Mouse (Mus musculus) monocyte, adult 5-6 weeks (primary cell): ENCODE measurements around the gene Fpr3. TPM values are rescaled to one million over a fixed set of nuclear protein-coding genes. Genes with fewer than 3 reads are reported as not detected.
"Not testable (repeated sequence)": the region's sequence is repeated elsewhere in the genome, so short reads cannot be mapped to it uniquely, and the experiment has no call there.

Experiments used
- ATAC-seq: fragments of 153-309, 156-312 bp; replicated peaks from 2 replicates; pipeline ENCODE4 v1.8.0; 2017; ENCODE audit warnings: mild to moderate bottlenecking; ENCODE audit not compliant: low TSS enrichment, insufficient number of reproducible peaks, severe bottlenecking, poor library complexity, low FRiP score
- total RNA-seq: library from RNA; stranded (forward); fragments of 200-1000, 200-491, 200-594 nt; gene quantifications from 3 replicates; pipeline ENCODE4 v1.2.3, GENCODE M21; 2017

Fpr3 gene
- total RNA-seq, 1 experiment from 2014 or later = not detected

DNA sequence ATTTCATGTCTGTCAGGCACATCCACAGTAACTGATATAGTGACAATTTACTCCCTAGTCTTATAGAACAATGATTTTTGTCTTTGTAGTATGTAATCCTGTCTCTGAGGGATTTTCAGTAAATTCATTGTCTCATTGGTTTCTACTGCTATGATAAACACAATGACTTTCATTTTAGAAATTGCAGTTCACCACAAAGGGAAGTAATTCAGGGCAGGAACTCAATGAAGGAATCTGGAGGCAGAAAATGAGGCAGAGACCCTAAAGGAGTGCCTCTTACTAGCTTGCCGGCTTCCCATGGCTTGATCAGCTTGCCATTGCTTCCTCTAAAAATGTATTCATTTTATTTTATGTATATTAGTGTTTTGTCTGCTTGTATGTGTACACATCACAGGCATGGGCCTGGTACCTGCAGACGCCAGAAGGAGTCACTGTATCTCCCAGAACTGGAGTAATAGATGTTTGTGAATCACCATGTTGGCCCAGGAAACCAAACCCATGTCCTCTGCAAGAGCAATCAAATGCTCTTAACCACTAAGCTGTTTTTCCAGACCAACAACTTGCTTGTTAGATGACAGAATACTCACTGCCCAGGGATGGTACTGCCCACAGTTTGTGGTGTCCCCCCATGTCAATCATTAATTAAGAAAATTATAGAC lies 16.6 kb upstream of the Fpr3 start:
- ATAC-seq = peak; percentile 32

DNA sequence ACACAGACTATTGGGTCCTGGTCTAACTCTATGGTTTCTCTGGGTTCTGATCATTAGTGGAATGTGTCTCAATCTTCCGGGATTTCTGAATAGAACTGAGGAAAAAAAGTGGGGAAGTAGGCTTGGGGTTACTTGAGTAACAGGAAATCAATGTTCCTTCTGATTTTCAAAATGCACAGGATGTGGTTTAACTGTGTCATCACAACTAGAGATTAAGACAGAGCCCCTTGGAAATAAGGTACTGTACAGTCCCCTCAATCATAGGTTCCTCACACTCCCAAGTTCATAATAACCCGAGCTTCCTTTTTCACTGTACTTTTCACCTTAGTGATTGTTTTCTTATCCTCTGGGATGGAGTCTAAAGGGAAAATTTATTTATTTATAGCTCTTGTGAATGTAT lies 16.0 kb upstream of the Fpr3 start:
- ATAC-seq = peak; percentile 62; the same call in 1 of the 2 replicates

- no peak for ATAC-seq
These were observed 8.3 kb upstream of the Fpr3 start for GRCm38 (mm10) chr17:17879347-17879746.

GRCm38 (mm10) chr17:17882672-17883071 lies 5.0 kb upstream of the Fpr3 start:
- ATAC-seq = peak; percentile 69

DNA sequence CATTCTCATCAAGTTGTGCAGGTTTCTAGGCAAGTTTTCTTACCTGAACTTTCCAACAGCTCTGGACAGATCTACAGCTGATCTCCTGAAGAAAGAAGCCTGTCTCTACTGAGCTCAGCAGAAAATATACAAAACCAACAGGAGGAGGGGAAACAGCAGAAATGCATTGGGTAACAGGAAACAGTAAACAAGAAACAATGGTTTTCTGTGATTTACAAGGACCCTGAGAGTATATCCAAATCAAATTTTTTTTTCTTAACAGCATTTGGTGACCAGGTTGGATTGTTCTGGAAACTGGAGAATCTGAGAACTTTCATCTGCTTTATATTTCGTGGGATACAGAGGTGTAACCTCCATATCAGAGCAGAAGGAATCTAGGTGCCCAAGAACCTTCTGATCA lies 3.8 kb upstream of the Fpr3 start, which contains the start of gene Fpr1:
Fpr1 (minus strand) TSS at position 101 of the 400 bp plus-strand sequence.
- no peak for ATAC-seq

DNA sequence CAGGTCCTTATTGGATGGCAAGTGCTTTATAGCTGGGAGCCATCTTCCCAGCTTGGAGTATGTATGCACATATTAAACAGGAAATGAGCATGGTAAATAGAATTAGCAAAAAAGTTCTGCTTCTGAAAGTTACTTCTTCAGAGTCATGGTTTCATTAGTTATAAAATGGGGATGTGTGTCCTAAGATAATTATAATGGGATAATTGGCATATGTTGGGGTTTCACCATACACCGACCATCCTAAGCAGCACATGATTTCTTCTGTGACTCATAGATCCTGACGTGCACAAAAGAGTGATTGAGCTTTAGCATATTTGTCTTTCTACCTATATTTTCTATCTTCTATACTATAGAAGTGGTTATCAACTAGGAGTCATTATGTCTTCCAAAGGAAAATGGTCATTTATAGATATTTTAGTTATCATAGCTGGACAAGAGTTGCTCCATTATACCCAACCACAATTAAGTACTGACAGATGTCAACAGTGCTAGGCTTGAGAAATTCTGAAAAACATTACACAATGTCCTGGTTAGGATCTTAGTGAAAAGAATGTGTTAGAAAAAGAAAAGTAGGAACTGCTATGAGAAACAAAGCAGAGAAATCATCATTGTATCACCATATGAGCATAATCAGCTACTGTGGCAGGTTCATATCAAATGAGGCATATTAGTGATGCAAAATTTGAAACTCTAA lies 2.2 kb downstream of the Fpr3 start:
- peak; percentile 52 for ATAC-seq

DNA sequence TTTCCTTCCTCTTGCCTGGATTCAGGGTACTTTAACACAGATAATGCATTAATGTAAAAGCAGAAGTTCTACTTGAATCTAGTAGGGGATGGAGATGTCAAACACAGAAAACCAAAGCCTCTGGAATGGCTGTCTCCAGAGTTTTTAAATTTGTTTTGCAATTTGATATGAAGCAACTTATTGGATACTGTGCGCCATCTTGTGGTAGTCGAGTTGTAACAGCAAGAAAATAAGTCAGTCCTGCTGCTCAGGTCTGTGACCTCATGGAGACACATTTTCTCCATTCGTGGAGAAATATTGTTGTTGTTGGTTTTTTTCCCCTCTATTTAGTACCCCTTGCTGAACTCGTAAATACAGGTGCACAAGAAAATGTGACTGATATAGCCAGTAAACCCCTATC lies 8.4 kb downstream of the Fpr3 start:
- 0 out of 2 replicates have a peak, but pooled peaks have one; percentile 24 for ATAC-seq

GRCm38 (mm10) chr17:17899268-17899667 lies 11.6 kb downstream of the Fpr3 start:
- ATAC-seq = no peak

GRCm38 (mm10) chr17:17900768-17901167 lies 13.1 kb downstream of the Fpr3 start:
- peak; percentile 87 for ATAC-seq

DNA sequence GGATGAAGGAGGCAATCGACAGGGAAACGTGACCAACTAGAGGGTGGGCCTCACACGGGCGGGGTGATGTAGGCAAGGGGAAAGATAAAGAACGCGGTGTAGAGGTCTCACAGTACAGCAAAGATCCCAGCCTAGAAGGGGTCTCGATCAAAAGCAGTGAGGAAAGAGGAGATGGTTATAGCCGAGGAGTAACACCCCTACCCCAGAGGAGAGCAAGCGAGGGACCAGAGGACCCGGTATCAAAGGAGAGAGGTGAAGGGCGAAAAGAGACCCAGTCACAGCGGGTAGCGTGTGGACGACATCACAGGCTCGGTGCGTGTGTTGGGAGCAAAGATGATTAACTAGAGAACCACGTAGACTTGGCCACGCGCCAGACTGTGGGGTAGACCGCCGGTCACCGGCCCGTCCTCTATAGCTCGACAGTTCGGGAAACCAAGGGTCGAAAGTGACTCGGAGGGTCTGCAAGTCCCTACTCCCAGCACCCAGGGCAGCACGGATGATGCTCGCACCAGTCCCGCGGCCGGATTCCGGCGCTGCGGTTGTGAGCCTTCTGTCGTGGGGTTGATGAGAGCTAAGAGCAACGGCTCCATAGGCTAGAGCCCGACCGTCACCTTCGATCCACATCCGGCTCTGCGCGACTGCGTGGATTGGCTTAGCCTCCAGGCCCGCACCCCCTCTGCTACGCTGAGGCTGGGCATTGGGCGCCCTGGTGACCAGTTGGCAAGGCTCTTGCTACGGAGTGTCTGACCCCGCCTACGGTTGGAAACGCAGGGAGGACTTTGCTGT lies 22.2 kb downstream of the Fpr3 start:
- peak; percentile 95 for ATAC-seq

DNA sequence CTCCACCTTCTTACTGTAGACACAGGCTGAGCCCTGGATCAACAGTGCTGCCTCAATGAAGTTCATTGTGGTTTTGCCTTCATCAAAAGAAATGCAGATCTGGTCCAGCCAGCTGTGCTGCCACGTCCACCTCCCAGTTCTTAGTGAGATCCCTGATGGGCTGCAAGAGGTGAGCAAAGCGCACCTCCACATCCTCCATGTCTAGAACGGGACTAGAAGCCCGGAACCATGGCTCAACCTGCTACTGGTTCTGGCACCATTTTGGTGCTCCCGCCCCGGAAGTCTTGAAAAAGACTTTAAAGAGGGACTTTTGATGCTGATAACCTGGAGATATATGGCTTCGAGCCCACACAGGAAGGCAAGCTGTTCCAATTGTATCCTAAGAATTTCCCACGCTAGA lies 25.0 kb downstream of the Fpr3 start:
- not testable (repeated sequence) for ATAC-seq

- no peak for ATAC-seq
These were observed 29.7 kb downstream of the Fpr3 start for GRCm38 (mm10) chr17:17917376-17917775.

DNA sequence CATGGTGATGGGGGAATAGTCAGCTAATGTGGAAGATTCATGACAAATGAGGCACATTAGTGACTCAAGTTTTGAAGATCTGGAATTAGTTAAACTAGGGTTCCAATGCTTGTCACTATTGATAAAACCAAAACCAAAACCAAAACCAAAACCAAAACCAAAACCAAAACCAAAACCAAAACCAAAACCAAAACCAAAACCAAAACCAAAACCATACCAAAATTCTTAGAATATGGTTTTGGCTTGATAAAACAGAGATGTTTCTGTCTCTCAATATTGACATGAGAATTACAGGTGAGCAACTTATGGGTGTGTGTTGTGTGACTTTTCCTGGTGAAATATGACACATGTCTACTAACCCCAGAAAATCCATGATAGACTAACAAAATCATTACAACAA lies 30.1 kb downstream of the Fpr3 start:
- no peak for ATAC-seq

GRCm38 (mm10) chr17:17973443-17973842 lies 85.8 kb downstream of the Fpr3 start:
- ATAC-seq = peak; percentile 66; the same call in 1 of the 2 replicates

GRCm38 (mm10) chr17:17981232-17981631 lies 93.6 kb downstream of the Fpr3 start:
- ATAC-seq = not testable (repeated sequence)

DNA sequence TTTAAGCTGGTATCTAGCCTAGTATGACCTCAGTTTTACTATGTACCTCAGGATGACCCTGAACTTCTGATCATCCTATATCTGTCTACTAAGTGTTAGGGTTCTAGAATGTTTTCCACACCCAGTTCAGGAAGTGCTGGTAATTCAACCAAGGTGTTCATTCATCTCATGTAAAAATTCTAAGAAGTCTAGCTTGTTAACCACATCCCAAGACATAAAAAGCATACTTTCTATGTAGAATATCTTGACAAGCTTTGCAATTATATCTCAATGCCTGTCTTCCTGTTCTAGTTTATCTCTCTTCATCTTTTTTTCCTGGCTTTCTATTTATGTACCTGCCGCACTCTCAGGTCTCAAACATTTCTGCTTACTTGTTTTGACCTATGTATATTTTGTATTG lies 117.1 kb downstream of the Fpr3 start:
- no peak for ATAC-seq
